Mouse (Mus musculus) heart, adult 2 months (tissue): ENCODE measurements around the gene Sept11.

Experiments used
- CTCF ChIP-seq: fragments of 200-600 bp; IDR thresholded peaks from 2 replicates; pipeline ENCODE4 v1.8.1; 2022; ENCODE audit warnings: antibody characterized with exemption, mild to moderate bottlenecking, moderate library complexity
- POLR2A ChIP-seq: fragments of 200-500 bp; IDR thresholded peaks from 2 replicates; pipeline ENCODE4 v1.6.1; 2011; ENCODE audit warnings: mild to moderate bottlenecking, low read depth, low read length, control low read depth; ENCODE audit not compliant: insufficient read depth

DNA sequence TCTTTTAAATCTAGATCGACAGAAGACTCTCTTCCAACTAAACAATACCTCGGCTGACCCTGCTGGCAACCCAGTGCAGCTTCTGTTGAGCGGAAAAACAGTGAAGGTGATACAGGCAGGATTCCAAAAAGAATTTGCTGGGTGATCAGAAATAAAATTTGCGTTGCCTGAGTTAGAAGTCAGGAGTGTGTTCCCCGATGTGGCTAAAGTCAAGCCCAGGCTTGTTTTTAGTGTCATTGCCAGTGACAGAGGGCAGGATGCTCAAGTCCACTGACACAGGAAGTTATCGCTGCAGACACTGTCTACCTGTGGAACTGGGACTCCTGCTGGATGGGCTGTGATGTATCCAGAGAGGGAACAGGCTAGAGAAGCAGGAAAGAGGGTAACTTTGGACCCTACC is 5.0 kb downstream of the Sept11 start:
- TF ChIP-seq CTCF = no peak
- no peak for TF ChIP-seq POLR2A
